Mouse (Mus musculus): ENCODE measurements at regions not wholly inside any gene's neighbourhood (a gene's known extent, or its start where the extent isn't known, plus 50 kb on each side); places are given as distances from the start of the nearest gene placed in this dataset.

GRCm38 (mm10) chr8:35919859-35920675 lies 154.5 kb downstream of the Gm19410 start:
- WGBS (ENCODE audit: insufficient replicate concordance), result 40% methylated on average over 8 of the region's 8 CpGs
- no peak for DNase-seq (ENCODE audit: low read depth in 3 of 3, low spot score in 3 of 3)
- Histone ChIP-seq H3K9ac (replicated peaks) (no peak overlapping the region), H3K27ac (no peak overlapping the region), H3K4me1 (replicated peaks; ENCODE audit: control insufficient read depth in 2 of 2, insufficient read depth in 2 of 2, low read length in 1 of 2) (peaks cover 0 to 8% of the 10 kb centered on the region in 2 experiments; a peak in 2 of 4 replicates), H3K27me3 (ENCODE audit: control insufficient read depth, insufficient read depth, low read length) (no peaks in the 10 kb centered on the region), H3K4me3 (ENCODE audit: insufficient read depth in 1 of 2, low read depth in 2 of 2, low read length in 2 of 2) (no peak overlapping the region), H3K9me3 (ENCODE audit: control insufficient read depth, low read length) (no peaks in the 10 kb centered on the region), H3K4me2 (ENCODE audit: low read depth) (no peak overlapping the region), H3K36me3 (replicated peaks; ENCODE audit: control insufficient read depth, insufficient read depth, low read depth) (no peaks in the 10 kb centered on the region)
- TF ChIP-seq CTCF (IDR thresholded peaks at IDR 0.05; ENCODE audit: low read depth) (no peak), EP300 (IDR thresholded peaks at IDR 0.05; ENCODE audit: low read depth) (no peak)
- 0 out of 2 replicates have a peak, but pooled peaks have one; percentile 23 for ATAC-seq (ENCODE audit: insufficient read depth)

- H3K9me3 ChIP-seq (ENCODE audit: control insufficient read depth, low read length), result no peaks in the 10 kb centered on the region
- no peaks in the 10 kb centered on the region for H3K36me3 ChIP-seq (replicated peaks; ENCODE audit: control insufficient read depth, insufficient read depth, low read depth)
- no peaks in the 10 kb centered on the region for H3K27me3 ChIP-seq (ENCODE audit: control insufficient read depth, insufficient read depth, low read length)
- WGBS (ENCODE audit: insufficient replicate concordance), result 69% methylated on average over 1 of the region's 1 CpGs
- TF ChIP-seq EP300 (IDR thresholded peaks at IDR 0.05; ENCODE audit: low read depth), result no peak
- no peak for TF ChIP-seq CTCF (IDR thresholded peaks at IDR 0.05; ENCODE audit: low read depth)
- DNase-seq (ENCODE audit: low read depth in 3 of 3, low spot score in 3 of 3) (no peak), ATAC-seq (ENCODE audit: insufficient read depth) (no peak)
- H3K4me2 ChIP-seq (ENCODE audit: low read depth), result no peak overlapping the region
- H3K9ac ChIP-seq (replicated peaks), result no peak overlapping the region
- H3K27ac ChIP-seq, result no peak overlapping the region
- no peak overlapping the region for H3K4me3 ChIP-seq (ENCODE audit: insufficient read depth in 1 of 2, low read depth in 2 of 2, low read length in 2 of 2)
- 0 out of 4 replicates have a peak, but pooled peaks cover 0 to 4% of the 10 kb centered on the region in 2 experiments for H3K4me1 ChIP-seq (replicated peaks; ENCODE audit: control insufficient read depth in 2 of 2, insufficient read depth in 2 of 2, low read length in 1 of 2)
Observed at GRCm38 (mm10) chr8:35924026-35924425, 158.4 kb downstream of the Gm19410 start.

GRCm38 (mm10) chr8:35927408-35927871 lies 161.8 kb downstream of the Gm19410 start:
- no peaks in the 10 kb centered on the region for H3K27me3 ChIP-seq (ENCODE audit: control insufficient read depth, insufficient read depth, low read length)
- TF ChIP-seq CTCF (IDR thresholded peaks at IDR 0.05; ENCODE audit: low read depth) (no peak), EP300 (IDR thresholded peaks at IDR 0.05; ENCODE audit: low read depth) (no peak)
- no peak overlapping the region for H3K27ac ChIP-seq
- DNase-seq (ENCODE audit: low read depth in 3 of 3, low spot score in 3 of 3) (no peak), ATAC-seq (ENCODE audit: insufficient read depth) (no peak)
- no peak overlapping the region for H3K4me2 ChIP-seq (ENCODE audit: low read depth)
- no peaks in the 10 kb centered on the region for H3K9me3 ChIP-seq (ENCODE audit: control insufficient read depth, low read length)
- H3K36me3 ChIP-seq (replicated peaks; ENCODE audit: control insufficient read depth, insufficient read depth, low read depth), result no peaks in the 10 kb centered on the region
- H3K4me3 ChIP-seq (ENCODE audit: insufficient read depth in 1 of 2, low read depth in 2 of 2, low read length in 2 of 2), result no peak overlapping the region
- no peak overlapping the region for H3K9ac ChIP-seq (replicated peaks)
- no peaks in the 10 kb centered on the region for H3K4me1 ChIP-seq (replicated peaks; ENCODE audit: control insufficient read depth in 2 of 2, insufficient read depth in 2 of 2, low read length in 1 of 2)
- 71% methylated on average over 5 of the region's 5 CpGs for WGBS (ENCODE audit: insufficient replicate concordance)

- no peaks in the 10 kb centered on the region for H3K4me1 ChIP-seq (replicated peaks; ENCODE audit: control insufficient read depth in 2 of 2, insufficient read depth in 2 of 2, low read length in 1 of 2)
- no peak overlapping the region for H3K9ac ChIP-seq (replicated peaks)
- H3K9me3 ChIP-seq (ENCODE audit: control insufficient read depth, low read length), result no peaks in the 10 kb centered on the region
- H3K27me3 ChIP-seq (ENCODE audit: control insufficient read depth, insufficient read depth, low read length), result no peaks in the 10 kb centered on the region
- ATAC-seq (ENCODE audit: insufficient read depth) (no peak), DNase-seq (ENCODE audit: low read depth in 3 of 3, low spot score in 3 of 3) (no peak)
- WGBS (ENCODE audit: insufficient replicate concordance), result 34% methylated on average over 4 of the region's 4 CpGs
- H3K4me2 ChIP-seq (ENCODE audit: low read depth), result no peak overlapping the region
- no peak for TF ChIP-seq CTCF (IDR thresholded peaks at IDR 0.05; ENCODE audit: low read depth)
- no peak for TF ChIP-seq EP300 (IDR thresholded peaks at IDR 0.05; ENCODE audit: low read depth)
- H3K27ac ChIP-seq, result no peak overlapping the region
- no peaks in the 10 kb centered on the region for H3K36me3 ChIP-seq (replicated peaks; ENCODE audit: control insufficient read depth, insufficient read depth, low read depth)
- no peak overlapping the region for H3K4me3 ChIP-seq (ENCODE audit: insufficient read depth in 1 of 2, low read depth in 2 of 2, low read length in 2 of 2)
Observed at GRCm38 (mm10) chr8:35930291-35930690, 164.7 kb downstream of the Gm19410 start.

Data from liver, embryonic 14.5 days (tissue).